Mouse (Mus musculus) kidney, postnatal 0 days (tissue): ENCODE data around the gene Sec31a. TPM values are rescaled to one million over a fixed set of nuclear protein-coding genes. Genes with fewer than 3 reads are reported as not detected.
"Not testable (repeated sequence)": the region's sequence is repeated elsewhere in the genome, so short reads cannot be mapped to it uniquely, and the experiment has no call there.

Source experiments
- ATAC-seq: fragments of 200-750 bp; cut with Nextera tagmentation; replicated peaks from 2 replicates; pipeline ENCODE4 v1.8.0; 2017; ENCODE audit warnings: low read depth, moderate number of reproducible peaks, moderate TSS enrichment, moderate library complexity; ENCODE audit not compliant: low FRiP score
- DNase-seq: peaks from one replicate; pipeline ENCODE4 v3.0.0-alpha.2; 2016; ENCODE audit warnings: low spot score
- H3K27ac ChIP-seq: fragments of 300-500 bp; sonication (generic); 2 replicates; pipeline ENCODE4 v1.5.1; 2014; ENCODE audit warnings: mild to moderate bottlenecking
- H3K27me3 ChIP-seq: fragments of 300-500 bp; sonication (generic); 2 replicates; pipeline ENCODE4 v1.6.1; 2014; ENCODE audit warnings: low read length, mixed read lengths; ENCODE audit not compliant: insufficient read depth
- H3K36me3 ChIP-seq: fragments of 300-500 bp; sonication (generic); 2 replicates; pipeline ENCODE4 v1.6.1; 2014; ENCODE audit warnings: low read length, mixed read lengths; ENCODE audit not compliant: insufficient read depth
- H3K4me1 ChIP-seq: fragments of 300-500 bp; sonication (generic); replicated peaks from 2 replicates; pipeline ENCODE4 v1.6.1; 2014; ENCODE audit warnings: antibody characterized with exemption, low read length, mixed read lengths; ENCODE audit not compliant: insufficient read depth
- H3K4me2 ChIP-seq: fragments of 300-500 bp; sonication (generic); 2 replicates; pipeline ENCODE4 v1.6.1; 2014; ENCODE audit warnings: mild to moderate bottlenecking, low read length, moderate library complexity, mixed read lengths
- H3K4me3 ChIP-seq: fragments of 300-500 bp; sonication (generic); replicated peaks from 2 replicates; pipeline ENCODE4 v1.5.1; 2014; ENCODE audit warnings: low read depth, low read length
- H3K9ac ChIP-seq: fragments of 300-500 bp; sonication (generic); 2 replicates; pipeline ENCODE4 v1.6.1; 2014; ENCODE audit warnings: low read depth, low read length
- H3K9me3 ChIP-seq: fragments of 300-500 bp; sonication (generic); replicated peaks from 2 replicates; pipeline ENCODE4 v1.6.1; 2016; ENCODE audit warnings: low read length, inconsistent platforms, mixed read lengths
- CTCF ChIP-seq: IDR thresholded peaks from 2 replicates; pipeline ENCODE4 v1.5.1; 2016; ENCODE audit warnings: antibody characterized with exemption, low read depth, mild to moderate bottlenecking, moderate library complexity
- WGBS: fragments of 180-500 bp; shearing (Covaris S2); extraction: QIAGEN DNeasy Blood & Tissue Kit; methylation state at CpG from one replicate; pipeline ENCODE4 v1.1.7; 2014; 5-methylcytosine and 5-hydroxymethylcytosine counted together
- polyA plus RNA-seq: library from polyadenylated mRNA; unstranded; fragments of >200 nt; fragmentation: Nextera tagmentation; extraction: Ambion mirVana; gene quantifications from 2 replicates; pipeline ENCODE4 v1.2.1, GENCODE M21; 2015

The Sec31a gene
- polyA plus RNA-seq, 1 experiment from 2014 or later = 131 TPM

GRCm38 (mm10) chr5:100428031-100428733 is 12.1 kb upstream of the Sec31a start:
- H3K4me3 ChIP-seq = peak overlapping the region; percentile 66
- H3K9me3 ChIP-seq = no peaks in the 10 kb centered on the region
- H3K4me2 ChIP-seq = peak overlapping the region; percentile 69
- peaks cover 18% of the 10 kb centered on the region; the same call in 1 of the 2 replicates for H3K4me1 ChIP-seq
- H3K27ac ChIP-seq = no peak overlapping the region
- DNase-seq (no peak), ATAC-seq (no peak)
- peak overlapping the region; percentile 72 for H3K9ac ChIP-seq
- no peaks in the 10 kb centered on the region for H3K27me3 ChIP-seq
- H3K36me3 ChIP-seq = peaks cover 11% of the 10 kb centered on the region
- WGBS = 3% methylated on average over 5 of the region's 5 CpGs
- TF ChIP-seq CTCF = no peak

GRCm38 (mm10) chr5:100427276-100427675 is 11.2 kb upstream of the Sec31a start:
- H3K27ac ChIP-seq = no peak overlapping the region
- H3K4me3 ChIP-seq = peak overlapping the region; percentile 66
- H3K9ac ChIP-seq = peak overlapping the region; percentile 72
- peak overlapping the region; percentile 69 for H3K4me2 ChIP-seq
- no peaks in the 10 kb centered on the region for H3K9me3 ChIP-seq
- peaks cover 11% of the 10 kb centered on the region for H3K36me3 ChIP-seq
- TF ChIP-seq CTCF = no peak
- DNase-seq (no peak), ATAC-seq (no peak)
- H3K4me1 ChIP-seq = peaks cover 18% of the 10 kb centered on the region; the same call in 1 of the 2 replicates
- H3K27me3 ChIP-seq = no peaks in the 10 kb centered on the region
- 28% methylated on average over 9 of the region's 9 CpGs for WGBS

- H3K4me2 ChIP-seq, DNase-seq, H3K9me3 ChIP-seq, ATAC-seq, H3K27me3 ChIP-seq, H3K27ac ChIP-seq, H3K9ac ChIP-seq, H3K4me3 ChIP-seq: not testable (repeated sequence)
- Histone ChIP-seq H3K4me1 (peaks cover 18% of the 10 kb centered on the region; the same call in 1 of the 2 replicates), H3K36me3 (peaks cover 20% of the 10 kb centered on the region)
- 75% methylated on average over 2 of the region's 2 CpGs for WGBS
These were observed 9.8 kb upstream of the Sec31a start for GRCm38 (mm10) chr5:100425823-100426222.

- H3K36me3 ChIP-seq = peaks cover 33% of the 10 kb centered on the region
- no peak for TF ChIP-seq CTCF
- no peaks in the 10 kb centered on the region for H3K27me3 ChIP-seq
- ATAC-seq (no peak), DNase-seq (no peak)
- peak overlapping the region; percentile 25; the same call in 1 of the 2 replicates for H3K27ac ChIP-seq
- H3K9me3 ChIP-seq = no peaks in the 10 kb centered on the region
- peaks cover 18% of the 10 kb centered on the region; the same call in 1 of the 2 replicates for H3K4me1 ChIP-seq
- H3K9ac ChIP-seq = peak overlapping the region; percentile 40; the same call in 1 of the 2 replicates
- WGBS = 70% methylated on average over 3 of the region's 3 CpGs
- peak overlapping the region; percentile 35 for H3K4me2 ChIP-seq
- no peak overlapping the region for H3K4me3 ChIP-seq
These were observed 8.2 kb upstream of the Sec31a start for GRCm38 (mm10) chr5:100424252-100424651.

GRCm38 (mm10) chr5:100423626-100424025 is 7.6 kb upstream of the Sec31a start:
- Histone ChIP-seq H3K4me1 (peaks cover 18% of the 10 kb centered on the region; the same call in 1 of the 2 replicates), H3K9me3 (no peaks in the 10 kb centered on the region), H3K9ac (peak overlapping the region; percentile 40; the same call in 1 of the 2 replicates), H3K27me3 (no peaks in the 10 kb centered on the region), H3K27ac (no peak overlapping the region), H3K4me3 (no peak overlapping the region), H3K36me3 (peaks cover 36% of the 10 kb centered on the region), H3K4me2 (peak overlapping the region; percentile 29; the same call in 1 of the 2 replicates)
- ATAC-seq = no peak
- no peak for TF ChIP-seq CTCF
- WGBS = 31% methylated on average over 7 of the region's 7 CpGs
- peak; percentile 56 for DNase-seq

GRCm38 (mm10) chr5:100418861-100419260 is 2.8 kb upstream of the Sec31a start:
- WGBS = 65% methylated on average over 4 of the region's 4 CpGs
- no peak overlapping the region for H3K4me2 ChIP-seq
- H3K4me1 ChIP-seq = peaks cover 10% of the 10 kb centered on the region; the same call in 1 of the 2 replicates
- no peak overlapping the region for H3K9ac ChIP-seq
- H3K9me3 ChIP-seq = no peaks in the 10 kb centered on the region
- no peak for TF ChIP-seq CTCF
- no peaks in the 10 kb centered on the region for H3K27me3 ChIP-seq
- H3K36me3 ChIP-seq = peaks cover 31% of the 10 kb centered on the region
- H3K27ac ChIP-seq = no peak overlapping the region
- no peak for DNase-seq
- H3K4me3 ChIP-seq = no peak overlapping the region
- ATAC-seq = no peak
